Mouse (Mus musculus) c-Kit-positive CD71-negative TER-119-negative erythroid progenitor cells, embryonic 14.5 days (primary cell): ENCODE results near the gene Ttc21a.
"Not testable (repeated sequence)": the region's sequence is repeated elsewhere in the genome, so short reads cannot be mapped to it uniquely, and the experiment has no call there.

Experiments
- DNase-seq: peaks from one replicate; pipeline ENCODE4 v3.0.0-alpha.2; 2013; ENCODE audit warnings: low read depth

The Ttc21a gene

GRCm38 (mm10) chr9:119999636-120000035 is 62.2 kb downstream of the Ttc21a start:
- DNase-seq: no peak

GRCm38 (mm10) chr9:120000761-120001160 is 63.4 kb downstream of the Ttc21a start:
- no peak for DNase-seq

- DNase-seq: no peak
Measured at GRCm38 (mm10) chr9:120001945-120002725, 64.7 kb downstream of the Ttc21a start.

GRCm38 (mm10) chr9:120002893-120003292 is 65.5 kb downstream of the Ttc21a start:
- no peak for DNase-seq

- no peak for DNase-seq
Measured at GRCm38 (mm10) chr9:120005936-120006335, 68.5 kb downstream of the Ttc21a start.

GRCm38 (mm10) chr9:120007833-120008232 is 70.4 kb downstream of the Ttc21a start:
- DNase-seq: no peak

GRCm38 (mm10) chr9:120009226-120009841 is 71.9 kb downstream of the Ttc21a start:
- no peak for DNase-seq

GRCm38 (mm10) chr9:120009871-120010270 is 72.5 kb downstream of the Ttc21a start:
- DNase-seq: no peak

- peak; percentile 82 for DNase-seq
Measured at GRCm38 (mm10) chr9:120010781-120011511, 73.5 kb downstream of the Ttc21a start.

GRCm38 (mm10) chr9:120011533-120011932 is 74.1 kb downstream of the Ttc21a start:
- DNase-seq: peak; percentile 64

- not testable (repeated sequence) for DNase-seq
Measured at GRCm38 (mm10) chr9:120012161-120012560, 74.8 kb downstream of the Ttc21a start.

GRCm38 (mm10) chr9:120012781-120013180 is 75.4 kb downstream of the Ttc21a start:
- peak; percentile 29 for DNase-seq

- DNase-seq: no peak
Measured at GRCm38 (mm10) chr9:120013251-120013820, 75.9 kb downstream of the Ttc21a start.

GRCm38 (mm10) chr9:120014828-120015227 is 77.4 kb downstream of the Ttc21a start:
- no peak for DNase-seq

- no peak for DNase-seq
Measured at GRCm38 (mm10) chr9:120016956-120017355, 79.5 kb downstream of the Ttc21a start.
